Mouse (Mus musculus) mesoderm, embryonic 11.5 days (tissue): Measurements from ENCODE around the gene Nr2f1.
"Not testable (repeated sequence)": the region's sequence is repeated elsewhere in the genome, so short reads cannot be mapped to it uniquely, and the experiment has no call there.

Experiments
- DNase-seq: peaks from one replicate; pipeline ENCODE4 v3.0.0-alpha.2; 2012; ENCODE audit warnings: low read depth, low spot score

Gene Nr2f1

GRCm38 (mm10) chr13:78199642-78200160 is at the start of gene Nr2f1:
TSS of gene Nr2f1 (minus strand) at chr13:78199757.
- DNase-seq = peak; percentile 12

- no peak for DNase-seq
Observed at GRCm38 (mm10) chr13:78221680-78222079, 22.1 kb upstream of the Nr2f1 start.

- DNase-seq = not testable (repeated sequence)
Observed at GRCm38 (mm10) chr13:78220238-78220637, 20.7 kb upstream of the Nr2f1 start.

GRCm38 (mm10) chr13:78215223-78215622 is 15.7 kb upstream of the Nr2f1 start:
- no peak for DNase-seq

GRCm38 (mm10) chr13:78213155-78213554 is 13.6 kb upstream of the Nr2f1 start:
- DNase-seq = no peak

GRCm38 (mm10) chr13:78212111-78212510 is 12.6 kb upstream of the Nr2f1 start:
- DNase-seq = no peak

- no peak for DNase-seq
Observed at GRCm38 (mm10) chr13:78211231-78212010, 11.9 kb upstream of the Nr2f1 start.

- no peak for DNase-seq
Observed at GRCm38 (mm10) chr13:78210748-78211089, 11.2 kb upstream of the Nr2f1 start.

- no peak for DNase-seq
Observed at GRCm38 (mm10) chr13:78210029-78210747, 10.6 kb upstream of the Nr2f1 start.

GRCm38 (mm10) chr13:78209611-78210028 is 10.1 kb upstream of the Nr2f1 start:
- DNase-seq = no peak

- no peak for DNase-seq
Observed at GRCm38 (mm10) chr13:78208689-78209410, 9.3 kb upstream of the Nr2f1 start.

- no peak for DNase-seq
Observed at GRCm38 (mm10) chr13:78207796-78208645, 8.5 kb upstream of the Nr2f1 start.

- no peak for DNase-seq
Observed at GRCm38 (mm10) chr13:78206891-78207430, 7.4 kb upstream of the Nr2f1 start.

GRCm38 (mm10) chr13:78205426-78205825 is 5.9 kb upstream of the Nr2f1 start:
- DNase-seq = no peak

GRCm38 (mm10) chr13:78203348-78204061 is 3.9 kb upstream of the Nr2f1 start:
- DNase-seq = no peak

GRCm38 (mm10) chr13:78202574-78203347 is 3.2 kb upstream of the Nr2f1 start:
- DNase-seq = no peak

GRCm38 (mm10) chr13:78201871-78202565 is 2.5 kb upstream of the Nr2f1 start:
- DNase-seq = peak; percentile 37

- DNase-seq = peak; percentile 95
Observed at GRCm38 (mm10) chr13:78200991-78201870, 1.7 kb upstream of the Nr2f1 start.
